Mouse (Mus musculus): Measurements from ENCODE around the gene Nr1i3.

Nr1i3 gene

DNA sequence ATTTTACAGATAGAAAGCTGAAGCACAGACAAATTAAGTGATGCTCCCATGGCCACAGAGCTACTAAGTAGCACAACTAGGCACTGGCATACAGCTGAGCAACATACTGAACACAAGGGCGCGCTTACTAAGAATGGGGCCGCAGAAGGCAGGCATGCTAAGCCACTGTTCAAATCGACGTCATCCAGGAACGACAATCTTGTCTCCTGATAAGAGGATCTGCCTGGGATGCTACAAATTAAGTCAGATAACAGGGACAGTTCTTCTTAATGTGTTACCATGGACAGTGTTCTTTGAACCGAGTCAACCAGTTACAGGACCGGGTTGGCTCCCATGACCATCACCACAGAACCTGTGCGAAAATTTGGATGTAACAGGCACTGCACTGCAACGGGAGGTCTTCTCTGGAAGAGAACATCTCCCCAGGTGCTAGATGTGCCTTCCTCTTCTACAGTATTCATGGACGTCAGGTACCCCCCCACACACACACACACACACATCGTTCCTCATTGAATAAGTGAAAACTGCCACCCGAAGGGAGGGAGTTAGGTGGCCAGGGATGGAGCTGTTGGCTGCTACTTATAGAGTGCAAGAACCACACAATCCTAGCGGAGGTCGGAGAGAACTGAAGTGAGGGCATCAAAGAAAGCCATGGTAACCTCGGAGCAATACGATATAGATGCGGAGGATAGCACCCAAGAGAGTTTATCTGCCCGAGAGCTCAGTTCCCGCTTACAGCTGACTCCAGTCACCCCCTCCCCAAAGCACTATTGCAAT lies 18.5 kb upstream of the Nr1i3 start:
- no peak for DNase-seq (ENCODE audit: low spot score in 2 of 2)

DNA sequence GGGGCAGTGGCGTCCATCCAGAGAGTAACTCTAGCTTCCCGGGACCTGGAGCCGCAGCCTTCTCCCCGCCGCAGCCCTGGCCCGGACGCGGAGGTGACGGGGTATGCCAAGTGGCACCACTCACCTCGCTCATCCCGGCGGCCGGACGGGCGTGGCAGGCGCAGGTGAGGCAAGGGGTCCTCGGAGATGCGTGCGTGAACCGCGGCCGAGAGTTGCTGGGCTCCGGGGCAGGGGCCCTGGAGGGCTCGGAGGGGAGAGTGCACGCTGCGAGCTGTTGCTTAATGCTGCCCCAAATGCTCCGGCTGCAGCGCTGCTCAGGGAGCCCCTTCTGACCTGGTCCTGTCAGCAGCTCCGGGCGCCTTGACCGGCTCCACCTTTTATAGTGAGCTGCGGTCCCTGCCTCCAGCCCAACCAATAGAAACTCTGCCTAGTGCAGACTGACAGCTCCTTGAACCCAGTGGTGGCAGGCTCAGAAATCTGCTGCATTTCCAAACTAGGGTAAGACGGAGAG lies 17.8 kb upstream of the Nr1i3 start, which contains the start of gene Pcp4l1:
Gene Pcp4l1, minus strand, starts transcription at position 382 of the 511 bp plus-strand sequence.
- DNase-seq (ENCODE audit: low spot score in 2 of 2): peak; percentile 50 to 55

DNA sequence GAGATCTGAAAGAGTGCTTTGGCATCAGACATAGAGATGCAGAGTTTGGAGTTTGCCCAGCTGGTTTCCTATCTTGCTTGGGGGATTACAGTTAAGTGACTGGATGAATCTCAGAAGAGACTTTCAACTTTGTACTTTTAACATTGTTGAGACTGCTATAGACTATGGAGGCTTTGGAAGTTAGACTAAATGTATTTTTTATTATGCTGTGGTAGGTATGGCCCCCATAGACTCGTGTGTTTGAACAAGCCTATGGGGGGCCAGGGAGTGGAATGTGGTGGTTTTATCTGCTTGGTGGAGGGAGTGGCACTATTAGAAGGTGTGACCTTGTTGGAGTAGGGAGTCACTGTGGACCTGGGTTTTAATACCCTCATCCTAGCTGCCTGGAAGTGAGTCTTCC lies 14.2 kb upstream of the Nr1i3 start:
- no peak for DNase-seq (ENCODE audit: low spot score in 2 of 2)

DNA sequence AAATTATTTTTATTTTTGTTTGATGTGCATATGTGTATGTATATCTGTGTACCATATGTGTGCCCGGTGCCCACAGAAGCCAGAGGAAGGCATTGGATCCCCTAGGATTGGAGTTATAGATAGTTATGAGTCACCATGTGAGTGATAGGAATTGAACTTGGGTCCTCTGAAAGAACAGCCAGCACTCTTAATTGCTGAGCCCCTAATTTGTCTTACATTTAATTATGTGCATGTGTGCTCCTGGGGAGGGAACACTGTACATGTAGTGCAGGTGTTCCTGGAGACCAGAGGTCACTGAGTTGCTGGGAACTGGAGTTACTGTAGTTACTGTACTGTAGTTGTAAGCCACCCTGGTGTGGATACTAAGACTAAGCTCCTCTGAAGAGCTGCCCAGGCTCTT lies 13.0 kb upstream of the Nr1i3 start:
- no peak for DNase-seq (ENCODE audit: low spot score in 2 of 2)

DNA sequence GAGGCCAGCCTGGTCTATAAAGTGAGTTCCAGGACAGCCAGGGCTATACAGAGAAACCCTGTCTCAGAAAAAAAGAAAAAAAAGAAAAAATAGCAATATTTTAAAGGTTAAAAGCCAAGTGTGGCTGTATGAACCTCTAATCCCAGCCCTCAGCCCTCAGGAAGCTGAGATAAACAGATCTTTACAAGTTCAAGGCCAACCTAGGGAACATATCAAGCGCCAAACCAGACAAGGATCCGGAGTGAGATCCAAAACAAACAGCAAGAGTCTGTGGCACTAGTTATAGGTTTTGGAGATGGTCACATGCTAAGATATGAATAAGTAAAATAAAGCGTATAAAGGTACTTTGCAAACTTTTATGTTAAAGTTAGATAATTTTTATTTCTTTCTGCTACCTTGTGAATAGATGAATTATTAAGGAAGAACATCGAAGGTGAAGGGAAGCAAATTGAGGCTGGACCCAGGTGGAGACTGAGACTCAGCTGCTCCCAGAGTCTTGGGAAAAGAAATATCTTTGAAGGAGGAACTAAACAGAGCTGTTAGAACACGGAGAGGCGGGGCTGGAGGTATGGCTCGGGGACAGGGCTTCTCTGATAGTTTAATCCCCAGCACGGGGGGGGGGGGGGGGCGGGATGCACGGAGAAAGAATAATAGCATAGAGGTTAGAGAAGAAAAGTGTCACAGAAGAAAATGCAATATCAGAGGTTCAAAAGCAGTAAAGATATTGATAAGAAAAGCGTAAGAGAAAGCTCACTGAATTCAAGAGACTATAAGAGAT lies 10.1 kb upstream of the Nr1i3 start:
- no peak for DNase-seq (ENCODE audit: low spot score in 2 of 2)

DNA sequence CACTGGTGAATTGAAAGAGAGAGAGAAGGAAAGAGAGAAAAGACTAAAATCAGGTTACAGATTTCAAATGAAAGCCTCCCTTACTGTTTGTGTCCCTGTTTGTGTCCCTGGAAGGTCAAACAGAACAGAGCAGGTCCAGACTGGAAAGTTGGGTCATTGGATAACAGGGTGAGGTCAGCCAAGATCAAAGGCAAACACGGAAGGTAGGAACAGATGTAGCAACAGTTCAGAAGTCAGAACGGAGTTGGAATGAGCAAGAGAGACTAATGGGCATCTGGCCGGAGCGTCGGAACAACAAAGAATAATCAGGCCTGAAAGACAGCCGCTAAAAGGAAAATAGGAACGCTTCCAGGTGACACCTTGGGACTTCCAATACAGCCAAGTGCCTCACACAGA lies 9.5 kb upstream of the Nr1i3 start:
- DNase-seq (ENCODE audit: low spot score in 2 of 2): no peak

DNA sequence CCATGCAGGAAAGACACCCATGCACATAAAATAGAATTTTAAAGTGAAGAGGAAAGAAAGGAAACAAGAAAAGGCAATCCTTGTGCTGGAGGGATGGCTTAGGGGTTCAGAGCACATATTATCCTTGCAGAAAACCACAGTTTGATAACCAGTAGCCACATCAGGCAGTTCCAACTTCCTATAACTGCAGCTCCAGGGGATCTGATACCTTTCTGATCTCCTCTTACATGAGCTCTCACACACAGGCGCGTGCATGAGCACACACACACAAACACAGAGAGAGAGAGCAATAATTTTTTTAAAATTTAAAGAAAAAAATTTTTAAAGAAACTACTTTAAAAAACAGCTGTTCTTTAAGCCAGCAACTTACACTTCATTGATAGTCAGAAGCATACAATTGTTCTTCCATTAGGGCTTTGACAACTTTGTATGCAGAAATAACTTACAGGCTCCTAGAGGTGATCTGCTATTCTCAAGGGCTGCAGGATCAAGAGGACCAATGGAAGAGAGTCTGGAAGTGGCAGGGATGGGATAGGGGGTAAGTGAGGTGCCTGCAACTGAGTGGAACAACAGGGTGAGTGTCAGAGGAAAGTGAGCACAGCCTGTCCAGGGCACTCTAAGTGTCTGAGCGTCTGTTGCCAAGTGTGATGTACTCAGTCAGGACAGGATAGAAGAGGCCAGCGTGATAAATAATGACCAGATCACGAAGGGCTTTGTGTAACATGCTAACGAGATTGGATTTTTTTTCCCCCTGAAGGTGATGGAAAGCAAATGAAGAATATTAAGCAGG lies 7.9 kb upstream of the Nr1i3 start:
- no peak for DNase-seq (ENCODE audit: low spot score in 2 of 2)

DNA sequence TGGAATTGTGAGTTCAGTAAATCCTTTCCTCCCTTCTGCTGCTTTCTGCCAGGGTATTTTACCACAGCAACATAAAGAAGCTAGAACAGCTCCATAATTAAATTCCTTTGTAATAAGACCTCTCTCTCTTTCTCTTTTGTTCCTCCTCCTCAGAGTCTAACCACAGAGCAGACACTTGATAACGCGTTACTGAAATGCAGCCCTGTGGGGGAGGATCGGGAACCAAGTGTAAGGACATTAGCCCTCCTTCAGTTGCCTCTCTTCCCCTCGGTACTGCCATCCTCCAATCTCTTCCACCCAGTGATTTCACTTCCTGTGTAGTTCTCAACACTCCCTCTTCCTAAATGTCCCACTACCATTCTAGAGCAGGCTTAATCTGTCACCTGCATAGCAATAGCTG lies 4.4 kb upstream of the Nr1i3 start:
- no peak for DNase-seq (ENCODE audit: low spot score in 2 of 2)

DNA sequence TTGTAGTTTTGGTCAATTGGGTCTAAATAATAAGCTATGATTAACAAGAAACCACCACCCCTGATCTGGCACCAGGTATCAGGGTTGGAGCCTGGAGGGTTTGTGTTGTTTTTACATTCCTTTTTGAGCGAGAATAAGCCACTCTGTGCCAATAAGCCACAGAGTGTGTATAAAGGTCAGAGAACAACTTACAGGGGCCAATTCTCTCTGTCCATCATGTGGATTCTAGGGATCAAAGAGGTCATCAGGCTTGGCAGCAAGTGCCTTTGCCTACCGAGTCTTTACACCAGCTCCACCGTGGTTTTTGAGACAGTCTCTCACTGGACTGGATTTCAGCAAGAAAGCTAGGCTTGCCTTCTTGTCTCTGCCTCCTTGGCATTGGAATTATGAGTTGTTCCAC lies 916 bp upstream of the Nr1i3 start:
- DNase-seq (ENCODE audit: low spot score in 2 of 2): no peak

DNA sequence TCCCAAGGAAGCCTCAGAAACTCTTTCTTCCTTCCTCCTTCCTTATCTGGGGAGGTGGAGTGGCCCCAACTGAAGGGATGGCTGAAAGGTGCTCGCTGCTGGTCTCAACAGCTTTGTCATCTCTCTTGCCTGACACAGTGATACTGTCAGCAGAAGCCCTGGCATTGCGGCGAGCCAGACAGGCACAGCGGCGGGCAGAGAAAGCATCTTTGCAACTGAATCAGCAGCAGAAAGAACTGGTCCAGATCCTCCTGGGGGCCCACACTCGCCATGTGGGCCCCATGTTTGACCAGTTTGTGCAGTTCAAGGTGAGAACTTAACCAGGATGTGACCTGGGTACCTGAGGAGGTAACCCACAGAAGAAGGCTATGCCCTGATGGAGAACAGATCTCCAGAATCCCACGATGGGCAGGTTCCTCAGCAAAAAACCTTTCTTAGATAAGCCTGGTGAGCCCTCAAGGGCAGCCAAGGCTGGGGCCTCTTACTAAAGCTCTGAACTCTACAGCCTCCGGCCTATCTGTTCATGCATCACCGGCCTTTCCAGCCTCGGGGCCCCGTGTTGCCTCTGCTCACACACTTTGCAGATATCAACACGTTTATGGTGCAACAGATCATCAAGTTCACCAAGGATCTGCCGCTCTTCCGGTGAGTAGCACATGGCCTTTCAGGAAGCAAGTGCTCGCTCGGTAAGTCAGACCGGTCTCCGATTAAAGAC lies 2.6 kb downstream of the Nr1i3 start:
- DNase-seq (ENCODE audit: low spot score in 2 of 2): no peak

DNA sequence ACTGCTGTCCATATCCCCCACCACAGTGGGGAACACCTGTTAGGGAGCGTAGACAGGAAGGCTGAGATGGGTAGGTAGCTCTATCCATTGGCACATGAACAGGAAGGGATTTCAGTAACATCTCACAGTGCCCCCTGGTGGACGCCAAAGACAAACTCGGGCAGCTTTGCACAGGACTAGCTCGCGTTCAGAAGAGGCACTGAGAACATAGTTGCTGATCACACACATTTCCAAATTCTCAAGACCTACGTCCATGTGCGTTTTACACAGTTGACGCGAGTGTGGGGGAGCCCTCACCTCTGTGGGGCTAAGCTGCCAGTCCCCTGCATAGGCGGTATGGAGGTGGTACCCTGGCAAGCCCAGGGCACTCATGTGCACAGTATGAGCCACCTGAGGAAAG lies 7.1 kb downstream of the Nr1i3 start:
- DNase-seq (ENCODE audit: low spot score in 2 of 2): peak; percentile 93 to 94

DNA sequence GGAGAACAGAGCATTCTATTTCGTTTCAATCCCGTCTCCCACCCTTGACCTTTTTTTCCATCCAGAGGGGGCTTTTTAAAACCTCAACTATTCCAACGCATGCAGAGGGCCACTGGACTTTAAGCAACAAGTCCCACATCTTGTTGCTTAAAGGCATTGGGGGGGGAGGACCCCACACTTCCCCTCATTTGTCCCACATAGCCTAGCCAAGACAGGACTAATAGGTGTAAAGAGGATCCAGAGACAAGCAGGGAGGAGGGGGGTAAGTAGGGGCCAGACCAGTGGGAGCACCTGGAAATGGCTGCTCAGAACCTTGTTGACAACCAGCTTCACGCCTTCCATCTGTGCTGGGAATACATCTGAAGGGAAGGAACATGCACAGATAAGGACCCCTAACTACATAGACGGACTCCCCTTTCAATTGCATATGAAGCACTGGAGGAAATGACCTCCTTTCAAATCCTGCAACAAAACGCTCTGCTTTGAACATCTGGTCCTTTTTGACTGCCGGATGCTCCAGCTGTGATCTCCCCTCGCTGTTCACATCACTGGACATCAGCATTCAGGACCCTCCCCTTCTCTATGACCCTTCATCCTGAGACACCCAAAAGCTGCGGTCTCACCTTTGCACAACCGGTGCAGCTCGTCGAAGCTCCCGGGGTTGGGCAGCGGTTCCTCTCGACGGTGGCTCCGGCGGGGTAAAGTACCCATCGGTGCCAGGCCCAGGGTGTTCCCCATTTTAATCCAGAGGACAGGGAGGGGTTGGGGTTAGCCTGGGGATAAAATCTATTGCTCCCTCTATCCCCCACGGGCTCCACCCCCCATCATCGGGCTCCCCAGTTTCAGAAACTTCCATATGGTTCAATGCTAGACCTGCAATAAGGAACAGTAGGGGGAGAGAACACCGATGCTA lies 7.8 kb downstream of the Nr1i3 start:
- DNase-seq (ENCODE audit: low spot score in 2 of 2): peak in 1 of 2 experiments; percentile 28

DNA sequence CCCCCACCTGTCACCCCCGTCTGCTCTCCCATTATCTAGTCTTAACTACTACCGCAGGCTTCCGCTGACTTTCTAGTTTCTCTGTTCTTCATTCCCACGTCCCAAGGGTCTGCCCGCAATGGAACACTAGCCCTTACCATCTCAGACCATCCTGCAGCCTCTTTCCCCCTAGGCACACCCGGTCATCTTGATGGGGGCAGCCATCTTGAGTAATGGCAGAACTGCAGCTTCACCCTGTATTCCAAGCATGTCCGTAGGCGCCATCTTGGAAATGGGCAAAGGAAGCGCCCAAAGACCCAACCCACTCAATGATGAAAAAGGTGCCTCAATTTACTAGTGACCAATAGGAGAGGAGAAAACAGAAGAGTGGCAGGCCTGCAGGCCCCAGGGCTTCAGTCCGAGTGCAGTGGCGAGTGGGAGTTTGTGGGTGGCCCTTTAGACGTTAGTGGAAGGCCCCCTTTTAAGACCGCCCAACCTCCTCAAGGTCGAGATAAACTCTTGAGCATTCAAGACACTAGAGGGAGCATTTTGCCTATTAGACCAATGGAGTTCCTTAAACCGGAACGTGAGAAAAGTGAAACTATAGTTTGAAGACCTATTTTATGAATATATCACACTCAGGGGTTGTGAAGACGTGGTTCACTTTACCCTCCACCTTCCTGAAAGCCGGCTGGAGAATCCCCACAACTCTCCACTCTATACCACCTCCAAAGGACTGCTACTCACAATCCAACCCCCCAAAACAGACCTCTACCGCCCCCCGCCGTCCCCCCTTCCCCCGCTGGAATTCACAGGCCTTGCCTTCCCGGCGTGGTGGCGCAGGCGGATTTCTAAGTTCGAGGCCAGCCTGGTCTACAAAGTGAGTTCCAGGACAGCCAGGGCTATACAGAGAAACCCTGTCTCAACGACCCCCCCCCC lies 8.7 kb downstream of the Nr1i3 start, which contains the start of gene Tomm40l:
Gene Tomm40l, minus strand, starts transcription at position 277 of the 918 bp plus-strand sequence.
- DNase-seq (ENCODE audit: low spot score in 2 of 2): peak; percentile 94 to 96

DNA sequence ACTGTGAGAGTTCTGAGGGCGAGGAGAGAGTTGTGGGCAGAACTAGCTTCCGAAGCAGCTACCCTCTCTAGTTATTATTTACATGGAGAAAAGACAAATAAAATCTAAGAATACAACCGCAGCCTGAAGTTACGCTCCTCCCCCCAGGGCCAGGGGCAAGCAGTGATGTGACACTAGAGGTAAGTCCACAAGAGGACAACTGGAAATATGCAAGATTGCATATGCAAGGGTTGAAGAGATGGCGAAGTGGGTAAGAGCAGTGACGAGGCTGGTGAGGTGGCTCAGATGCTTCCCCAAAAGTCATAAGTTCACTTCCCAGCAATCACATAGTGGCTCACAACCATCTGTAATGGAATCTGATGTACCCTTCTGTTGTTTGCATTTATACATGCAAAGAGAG lies 9.4 kb downstream of the Nr1i3 start:
- DNase-seq (ENCODE audit: low spot score in 2 of 2): no peak

DNA sequence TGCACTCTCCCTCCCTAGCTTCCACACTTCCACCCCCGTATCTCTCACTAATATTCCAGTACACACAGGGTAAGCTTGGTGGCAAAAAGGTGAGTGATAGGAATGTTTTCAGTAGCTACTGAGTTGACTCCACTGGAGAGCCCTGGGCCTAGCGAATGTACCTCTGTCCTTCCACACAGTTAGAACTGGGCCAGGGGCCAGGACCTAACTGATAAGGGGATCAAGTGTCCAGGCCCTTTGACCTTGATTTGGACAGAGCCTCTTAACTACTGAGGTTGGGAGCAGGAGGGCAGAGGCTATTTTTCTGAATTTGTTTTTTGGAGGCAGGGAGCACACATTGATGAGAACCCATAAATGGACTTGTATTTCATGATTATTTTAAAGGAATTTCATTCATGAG lies 10.0 kb downstream of the Nr1i3 start:
- DNase-seq (ENCODE audit: low spot score in 2 of 2): no peak

DNA sequence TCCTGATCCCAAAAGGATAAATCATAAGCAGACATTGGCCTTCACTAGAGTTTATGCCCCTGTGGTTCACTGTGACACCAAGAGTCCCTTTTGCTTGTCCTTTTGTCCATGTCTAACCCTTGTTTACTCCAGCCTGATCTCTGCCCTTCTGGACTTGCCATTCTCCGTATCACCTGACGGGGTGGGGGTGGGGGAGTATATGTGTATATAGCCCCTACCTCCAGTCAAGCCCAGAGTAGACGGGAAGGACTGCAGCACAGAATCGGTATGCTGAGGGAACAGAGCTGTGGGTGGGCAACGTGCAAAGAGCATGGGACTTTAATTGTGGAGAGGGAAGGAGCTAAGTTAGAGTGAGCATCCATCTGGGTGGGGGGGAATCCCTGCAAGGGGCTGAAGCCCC lies 11.1 kb downstream of the Nr1i3 start, which contains the start of gene Apoa2:
Gene Apoa2, plus strand, starts transcription at position 198 of the 400 bp plus-strand sequence.
- DNase-seq (ENCODE audit: low spot score in 2 of 2): no peak

DNA sequence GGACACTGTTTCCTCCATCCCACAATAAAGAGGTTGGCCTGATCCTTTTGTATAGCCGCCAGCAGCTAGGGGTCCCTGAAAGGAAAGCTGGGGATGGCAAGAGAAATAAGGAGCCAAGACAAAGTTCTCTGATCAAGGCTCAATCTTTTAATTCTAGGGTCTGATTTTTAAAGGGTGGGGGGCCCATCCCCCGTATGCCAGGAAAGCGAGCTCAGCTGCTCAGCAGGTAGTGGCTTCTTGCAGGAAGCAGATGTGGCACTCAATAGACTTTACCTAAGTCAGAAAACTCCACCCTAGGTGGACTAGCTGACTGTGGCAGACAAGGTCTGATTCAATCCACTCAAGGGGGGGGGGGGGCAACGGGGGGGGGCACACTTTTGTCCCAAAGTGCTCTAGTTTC lies 13.0 kb downstream of the Nr1i3 start:
- DNase-seq (ENCODE audit: low spot score in 2 of 2): no peak

DNA sequence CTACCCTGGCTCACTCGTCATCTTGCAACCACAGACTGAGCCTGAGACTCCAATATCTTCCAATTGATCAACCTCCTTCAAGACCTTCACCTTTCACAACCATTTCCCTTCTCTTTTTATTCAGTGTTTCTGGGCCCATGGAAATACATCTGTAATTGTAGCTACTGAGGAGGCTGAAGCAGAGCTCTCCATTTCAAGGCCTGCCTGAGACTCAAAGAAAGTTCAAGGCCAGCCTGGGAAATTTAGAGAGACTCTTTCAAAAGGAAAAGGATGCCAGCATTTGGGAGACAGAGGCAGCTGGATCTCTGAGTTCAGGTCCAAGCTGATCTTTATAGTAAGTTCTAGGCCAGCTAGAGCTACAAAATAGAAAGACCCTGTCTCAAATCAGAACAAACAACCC lies 14.1 kb downstream of the Nr1i3 start:
- no peak for DNase-seq (ENCODE audit: low spot score in 2 of 2)

DNA sequence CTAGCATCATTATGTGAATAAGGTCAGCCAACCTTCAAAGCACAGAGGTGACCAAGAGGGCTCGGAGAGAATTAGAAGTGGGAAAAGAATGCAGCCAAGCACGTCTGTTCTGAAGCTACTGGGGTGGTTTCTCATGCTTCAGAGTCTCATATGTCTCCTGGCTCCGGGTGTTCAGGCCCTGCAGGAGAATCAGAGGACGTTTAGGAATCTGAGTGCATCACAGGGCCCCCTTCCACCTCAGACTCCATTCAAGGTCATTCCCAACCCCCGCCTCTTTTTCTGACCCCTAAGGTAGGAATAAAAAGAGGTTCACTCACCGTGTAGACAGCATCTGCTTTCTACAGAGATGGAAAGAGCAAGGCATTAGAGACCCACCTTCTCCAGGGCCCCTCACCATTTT lies 16.0 kb downstream of the Nr1i3 start:
- no peak for DNase-seq (ENCODE audit: low spot score in 2 of 2)

Data from right cerebral cortex, adult 2 months (tissue).